Mouse (Mus musculus): ENCODE data around the gene Cacng4. TPM values are rescaled to one million over a fixed set of nuclear protein-coding genes. Genes with fewer than 3 reads are reported as not detected.

The Cacng4 gene
- polyA plus RNA-seq, 1 experiment from 2014 or later = 0.43 TPM

DNA sequence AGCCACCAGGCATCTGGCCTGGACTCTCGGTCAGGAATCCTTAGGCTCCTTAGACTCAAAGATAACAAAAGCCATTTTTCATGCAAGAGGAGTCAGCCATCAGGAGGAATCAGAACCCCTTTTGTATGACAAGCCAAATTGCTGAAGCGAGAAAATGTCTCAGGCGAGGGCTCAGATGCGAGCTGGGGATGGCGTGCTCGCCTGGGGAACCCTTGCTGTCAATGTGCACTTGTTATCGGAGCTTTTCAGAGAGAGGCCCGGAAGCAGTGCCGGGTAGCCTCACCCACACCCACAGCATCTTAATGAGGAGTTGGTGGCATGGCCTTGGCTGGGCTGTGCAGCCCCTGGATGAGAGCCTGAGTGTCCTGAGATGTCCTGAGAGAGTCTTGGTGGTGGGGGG is 15.5 kb downstream of the Cacng4 start:
- H3K36me3 ChIP-seq (ENCODE audit: insufficient read depth, low read length) = no peaks in the 10 kb centered on the region
- H3K9me3 ChIP-seq (ENCODE audit: low read length) = no peaks in the 10 kb centered on the region
- H3K4me1 ChIP-seq (ENCODE audit: insufficient read depth, low read depth, low read length) = no peaks in the 10 kb centered on the region
- no peak overlapping the region for H3K27ac ChIP-seq (ENCODE audit: low read length)
- 81% methylated on average over 9 of the region's 9 CpGs for WGBS
- H3K9ac ChIP-seq (replicated peaks; ENCODE audit: low read depth) = no peak overlapping the region
- DNase-seq (ENCODE audit: low spot score) = no peak
- no peak for ATAC-seq
- H3K4me2 ChIP-seq (replicated peaks; ENCODE audit: low read depth, low read length) = no peak overlapping the region
- H3K4me3 ChIP-seq (ENCODE audit: low read depth, low read length) = no peak overlapping the region
- TF ChIP-seq EP300 (IDR thresholded peaks at IDR 0.05) (no peak), CTCF (IDR thresholded peaks at IDR 0.05) (no peak)
- no peaks in the 10 kb centered on the region for H3K27me3 ChIP-seq (replicated peaks; ENCODE audit: insufficient read depth, low read length)

DNA sequence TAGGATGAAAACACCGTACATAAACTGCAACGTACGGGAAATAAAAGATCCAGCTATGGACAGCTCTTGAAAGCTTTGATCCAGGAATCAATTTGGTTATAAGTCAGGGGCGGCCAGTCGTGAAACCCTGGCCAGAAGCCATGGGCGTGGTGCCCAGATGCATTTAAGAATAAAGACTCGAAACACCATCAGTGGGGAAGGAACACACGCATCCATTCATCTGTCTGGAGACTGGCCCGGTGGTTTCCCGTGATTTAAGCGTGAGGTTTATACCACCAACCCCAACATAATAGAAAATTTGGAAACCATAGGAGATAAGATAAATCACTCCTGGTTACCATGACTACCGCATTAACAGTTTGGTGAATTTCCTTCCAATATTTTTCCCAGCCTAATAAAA is 16.9 kb downstream of the Cacng4 start:
- Histone ChIP-seq H3K9ac (replicated peaks; ENCODE audit: low read depth) (no peak overlapping the region), H3K27me3 (replicated peaks; ENCODE audit: insufficient read depth, low read length) (no peaks in the 10 kb centered on the region), H3K36me3 (ENCODE audit: insufficient read depth, low read length) (no peaks in the 10 kb centered on the region), H3K9me3 (ENCODE audit: low read length) (no peaks in the 10 kb centered on the region), H3K4me3 (ENCODE audit: low read depth, low read length) (no peak overlapping the region), H3K4me1 (ENCODE audit: insufficient read depth, low read depth, low read length) (no peaks in the 10 kb centered on the region), H3K4me2 (replicated peaks; ENCODE audit: low read depth, low read length) (no peak overlapping the region), H3K27ac (ENCODE audit: low read length) (no peak overlapping the region)
- no peak for DNase-seq (ENCODE audit: low spot score)
- WGBS = 46% methylated on average over 12 of the region's 12 CpGs
- TF ChIP-seq CTCF (IDR thresholded peaks at IDR 0.05) (no peak), EP300 (IDR thresholded peaks at IDR 0.05) (no peak)
- ATAC-seq = no peak

DNA sequence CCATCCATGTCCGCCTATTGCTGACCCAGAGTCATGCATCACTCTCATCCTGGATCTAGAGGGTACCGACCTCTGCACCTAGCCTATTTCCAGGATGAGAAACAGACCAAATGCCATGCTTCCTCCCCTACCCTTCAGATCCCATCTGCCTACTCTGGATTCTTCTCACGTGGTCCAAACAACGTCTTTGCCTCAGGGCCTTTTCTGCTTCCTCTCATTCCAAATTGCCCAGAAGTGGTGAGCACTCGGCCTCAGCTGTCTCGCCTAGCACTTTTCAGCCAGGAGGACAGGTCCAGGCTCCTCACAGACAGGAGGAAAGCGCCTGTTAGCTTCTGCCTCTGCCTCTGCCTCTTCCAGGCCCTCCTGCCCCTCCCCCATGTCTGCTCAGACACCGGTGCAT is 21.0 kb downstream of the Cacng4 start:
- 60% methylated on average over 8 of the region's 8 CpGs for WGBS
- H3K4me1 ChIP-seq (ENCODE audit: insufficient read depth, low read depth, low read length) = no peaks in the 10 kb centered on the region
- no peak overlapping the region for H3K4me3 ChIP-seq (ENCODE audit: low read depth, low read length)
- H3K27me3 ChIP-seq (replicated peaks; ENCODE audit: insufficient read depth, low read length) = no peaks in the 10 kb centered on the region
- no peaks in the 10 kb centered on the region for H3K36me3 ChIP-seq (ENCODE audit: insufficient read depth, low read length)
- TF ChIP-seq EP300 (IDR thresholded peaks at IDR 0.05) = no peak
- no peak for TF ChIP-seq CTCF (IDR thresholded peaks at IDR 0.05)
- no peaks in the 10 kb centered on the region for H3K9me3 ChIP-seq (ENCODE audit: low read length)
- no peak overlapping the region for H3K4me2 ChIP-seq (replicated peaks; ENCODE audit: low read depth, low read length)
- DNase-seq (ENCODE audit: low spot score) (no peak), ATAC-seq (no peak)
- no peak overlapping the region for H3K9ac ChIP-seq (replicated peaks; ENCODE audit: low read depth)
- H3K27ac ChIP-seq (ENCODE audit: low read length) = no peak overlapping the region

DNA sequence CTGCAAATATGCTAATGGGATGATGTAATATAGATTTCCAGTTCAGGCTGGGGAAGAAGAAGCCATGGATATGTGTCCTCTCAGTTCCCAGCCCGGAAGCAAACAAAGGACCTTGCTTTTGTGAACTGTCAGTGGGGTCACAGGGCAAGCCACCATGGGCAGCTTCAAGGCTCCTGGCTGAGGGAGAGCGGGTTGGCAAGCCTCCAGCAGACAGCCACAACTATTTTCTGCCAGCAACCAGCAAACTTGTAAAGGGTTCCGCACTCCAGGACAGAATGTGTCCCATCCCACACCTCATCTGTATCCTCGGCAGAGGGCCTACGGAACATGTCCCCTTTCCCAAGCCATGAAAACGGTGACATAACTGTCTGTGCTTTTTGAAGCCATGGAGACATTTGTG is 22.4 kb downstream of the Cacng4 start:
- TF ChIP-seq CTCF (IDR thresholded peaks at IDR 0.05) (no peak), EP300 (IDR thresholded peaks at IDR 0.05) (no peak)
- Histone ChIP-seq H3K27ac (ENCODE audit: low read length) (no peak overlapping the region), H3K27me3 (replicated peaks; ENCODE audit: insufficient read depth, low read length) (no peaks in the 10 kb centered on the region), H3K9ac (replicated peaks; ENCODE audit: low read depth) (no peak overlapping the region), H3K36me3 (ENCODE audit: insufficient read depth, low read length) (no peaks in the 10 kb centered on the region), H3K4me2 (replicated peaks; ENCODE audit: low read depth, low read length) (no peak overlapping the region), H3K9me3 (ENCODE audit: low read length) (no peaks in the 10 kb centered on the region), H3K4me3 (ENCODE audit: low read depth, low read length) (no peak overlapping the region), H3K4me1 (ENCODE audit: insufficient read depth, low read depth, low read length) (no peaks in the 10 kb centered on the region)
- ATAC-seq (no peak), DNase-seq (ENCODE audit: low spot score) (no peak)
- WGBS = 60% methylated on average over 6 of the region's 6 CpGs

DNA sequence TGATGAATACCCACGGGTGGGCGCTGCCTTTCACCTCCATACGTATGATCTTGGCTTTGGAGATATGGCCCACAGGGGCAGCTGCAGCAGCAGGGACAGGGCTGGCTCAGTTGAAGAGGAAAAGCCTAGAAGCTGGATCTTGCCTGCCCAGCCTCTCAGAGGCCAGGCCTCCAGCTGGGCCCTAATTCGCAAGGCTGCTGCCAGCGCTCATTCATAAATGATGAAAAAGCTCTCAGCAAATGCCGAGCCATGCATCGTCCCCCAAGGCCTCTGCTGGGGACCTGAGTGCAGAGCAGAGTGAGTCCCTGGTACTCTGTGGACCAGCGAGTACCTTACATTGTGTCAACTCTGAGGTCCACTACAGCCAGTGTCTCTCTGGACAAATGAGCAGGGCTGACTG is 26.0 kb downstream of the Cacng4 start:
- Histone ChIP-seq H3K9ac (replicated peaks; ENCODE audit: low read depth) (no peak overlapping the region), H3K9me3 (ENCODE audit: low read length) (no peaks in the 10 kb centered on the region), H3K4me3 (ENCODE audit: low read depth, low read length) (no peak overlapping the region), H3K36me3 (ENCODE audit: insufficient read depth, low read length) (no peaks in the 10 kb centered on the region), H3K27ac (ENCODE audit: low read length) (no peak overlapping the region), H3K4me1 (ENCODE audit: insufficient read depth, low read depth, low read length) (no peaks in the 10 kb centered on the region), H3K27me3 (replicated peaks; ENCODE audit: insufficient read depth, low read length) (no peaks in the 10 kb centered on the region), H3K4me2 (replicated peaks; ENCODE audit: low read depth, low read length) (no peak overlapping the region)
- DNase-seq (ENCODE audit: low spot score) (no peak), ATAC-seq (no peak)
- TF ChIP-seq CTCF (IDR thresholded peaks at IDR 0.05) = no peak
- TF ChIP-seq EP300 (IDR thresholded peaks at IDR 0.05) = no peak
- 83% methylated on average over 8 of the region's 8 CpGs for WGBS

DNA sequence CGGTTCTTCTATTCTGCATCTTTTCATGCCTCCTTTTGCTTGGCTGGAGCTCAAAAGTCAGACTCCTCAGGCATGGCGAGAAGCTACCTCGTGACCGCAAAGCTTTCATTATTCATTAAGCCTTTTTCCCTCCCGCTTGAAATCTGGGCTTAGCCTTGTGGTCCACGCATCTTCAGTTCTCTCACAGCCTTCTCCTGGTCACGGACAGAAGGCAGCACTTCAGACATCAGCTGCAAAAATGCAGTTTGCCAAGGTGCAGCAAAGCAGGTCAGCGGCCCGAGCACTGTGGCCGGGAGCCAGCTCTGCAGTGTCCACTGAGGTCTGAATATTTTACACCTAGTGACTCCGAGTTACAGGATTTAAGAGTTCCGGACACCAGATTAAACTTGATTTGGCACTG is 27.4 kb downstream of the Cacng4 start:
- ATAC-seq = no peak
- no peaks in the 10 kb centered on the region for H3K27me3 ChIP-seq (replicated peaks; ENCODE audit: insufficient read depth, low read length)

More for the DNA sequence above, 27.4 kb downstream of the Cacng4 start:
- Histone ChIP-seq H3K9ac (replicated peaks; ENCODE audit: low read depth) (no peak overlapping the region), H3K9me3 (ENCODE audit: low read length) (no peaks in the 10 kb centered on the region), H3K4me3 (ENCODE audit: low read depth, low read length) (no peak overlapping the region), H3K36me3 (ENCODE audit: insufficient read depth, low read length) (no peaks in the 10 kb centered on the region), H3K4me2 (replicated peaks; ENCODE audit: low read depth, low read length) (no peak overlapping the region), H3K4me1 (ENCODE audit: insufficient read depth, low read depth, low read length) (no peaks in the 10 kb centered on the region), H3K27ac (ENCODE audit: low read length) (no peak overlapping the region)
- no peak for TF ChIP-seq CTCF (IDR thresholded peaks at IDR 0.05)
- TF ChIP-seq EP300 (IDR thresholded peaks at IDR 0.05) = no peak
- WGBS = 78% methylated on average over 12 of the region's 12 CpGs
- no peak for DNase-seq (ENCODE audit: low spot score)
